Mouse (Mus musculus) liver, embryonic 12.5 days (tissue): ENCODE measurements around the gene Lypd6. TPM values are rescaled to one million over a fixed set of nuclear protein-coding genes. Genes with fewer than 3 reads are reported as not detected.

Experiments used
- ATAC-seq: fragments of 200-750 bp; cut with Nextera tagmentation; 2 replicates; pipeline ENCODE4 v1.8.0; 2017; ENCODE audit warnings: moderate number of reproducible peaks, mild to moderate bottlenecking, moderate library complexity
- H3K27ac ChIP-seq: fragments of 300-500 bp; sonication (generic); 2 replicates; pipeline ENCODE4 v1.5.1; 2016; ENCODE audit warnings: mild to moderate bottlenecking
- H3K27me3 ChIP-seq: fragments of 300-500 bp; sonication (generic); replicated peaks from 2 replicates; pipeline ENCODE4 v1.6.1; 2016; ENCODE audit warnings: mild to moderate bottlenecking, moderate library complexity
- H3K36me3 ChIP-seq: fragments of 300-500 bp; sonication (generic); 2 replicates; pipeline ENCODE4 v1.6.1; 2016; ENCODE audit warnings: mild to moderate bottlenecking, moderate library complexity
- H3K4me1 ChIP-seq: fragments of 300-500 bp; sonication (generic); 2 replicates; pipeline ENCODE4 v1.6.1; 2016
- H3K4me2 ChIP-seq: fragments of 300-500 bp; sonication (generic); 2 replicates; pipeline ENCODE4 v1.6.1; 2016; ENCODE audit warnings: mild to moderate bottlenecking, moderate library complexity
- H3K4me3 ChIP-seq: fragments of 300-500 bp; sonication (generic); 2 replicates; pipeline ENCODE4 v1.5.1; 2016; ENCODE audit warnings: mild to moderate bottlenecking, moderate library complexity
- H3K9ac ChIP-seq: fragments of 300-500 bp; sonication (generic); 2 replicates; pipeline ENCODE4 v1.6.1; 2016; ENCODE audit warnings: mild to moderate bottlenecking, moderate library complexity
- H3K9me3 ChIP-seq: fragments of 300-500 bp; sonication (generic); replicated peaks from 2 replicates; pipeline ENCODE4 v1.6.1; 2016; ENCODE audit warnings: mild to moderate bottlenecking, moderate library complexity
- WGBS: fragments of 180-500 bp; shearing (Covaris S2); methylation state at CpG from one replicate; pipeline ENCODE4 v1.1.7; 2016; ENCODE audit not compliant: insufficient replicate concordance; 5-methylcytosine and 5-hydroxymethylcytosine counted together
- polyA plus RNA-seq: library from polyadenylated mRNA; unstranded; fragments of >200 nt; fragmentation: Nextera tagmentation; extraction: Ambion mirVana; gene quantifications from 2 replicates; pipeline ENCODE4 v1.2.1, GENCODE M21; 2016

The Lypd6 gene
- polyA plus RNA-seq, 1 experiment from 2014 or later = 0.45 TPM

GRCm38 (mm10) chr2:50186711-50187405 is 120.6 kb downstream of the Lypd6 start:
- no peak overlapping the region for H3K4me3 ChIP-seq
- H3K9ac ChIP-seq = no peak overlapping the region
- 37% methylated on average over 12 of the region's 12 CpGs for WGBS
- no peak overlapping the region for H3K4me2 ChIP-seq
- no peak for ATAC-seq
- H3K36me3 ChIP-seq = no peaks in the 10 kb centered on the region
- no peaks in the 10 kb centered on the region for H3K9me3 ChIP-seq
- H3K4me1 ChIP-seq = no peaks in the 10 kb centered on the region
- no peak overlapping the region for H3K27ac ChIP-seq
- no peaks in the 10 kb centered on the region for H3K27me3 ChIP-seq

GRCm38 (mm10) chr2:50188856-50189255 is 122.6 kb downstream of the Lypd6 start:
- Histone ChIP-seq H3K9ac (no peak overlapping the region), H3K27ac (no peak overlapping the region), H3K4me1 (no peaks in the 10 kb centered on the region), H3K4me2 (no peak overlapping the region), H3K9me3 (no peaks in the 10 kb centered on the region), H3K4me3 (no peak overlapping the region), H3K36me3 (no peaks in the 10 kb centered on the region), H3K27me3 (no peaks in the 10 kb centered on the region)
- WGBS = 51% methylated on average over 3 of the region's 3 CpGs
- ATAC-seq = no peak

GRCm38 (mm10) chr2:50196681-50197080 is 130.5 kb downstream of the Lypd6 start:
- no peak overlapping the region for H3K4me2 ChIP-seq
- no peaks in the 10 kb centered on the region for H3K27me3 ChIP-seq
- H3K9me3 ChIP-seq = no peaks in the 10 kb centered on the region
- ATAC-seq = no peak
- 67% methylated on average over 1 of the region's 1 CpGs for WGBS
- no peak overlapping the region for H3K4me3 ChIP-seq
- no peaks in the 10 kb centered on the region for H3K36me3 ChIP-seq
- no peaks in the 10 kb centered on the region for H3K4me1 ChIP-seq
- no peak overlapping the region for H3K27ac ChIP-seq
- H3K9ac ChIP-seq = no peak overlapping the region

GRCm38 (mm10) chr2:50197801-50198200 is 131.6 kb downstream of the Lypd6 start:
- no peaks in the 10 kb centered on the region for H3K4me1 ChIP-seq
- H3K4me3 ChIP-seq = no peak overlapping the region
- H3K27ac ChIP-seq = no peak overlapping the region
- 76% methylated on average over 4 of the region's 4 CpGs for WGBS
- H3K36me3 ChIP-seq = no peaks in the 10 kb centered on the region
- no peak overlapping the region for H3K9ac ChIP-seq
- ATAC-seq = no peak
- H3K4me2 ChIP-seq = no peak overlapping the region
- H3K9me3 ChIP-seq = no peaks in the 10 kb centered on the region
- H3K27me3 ChIP-seq = no peaks in the 10 kb centered on the region

- no peaks in the 10 kb centered on the region for H3K4me1 ChIP-seq
- no peak overlapping the region for H3K9ac ChIP-seq
- H3K27ac ChIP-seq = no peak overlapping the region
- no peaks in the 10 kb centered on the region for H3K27me3 ChIP-seq
- no peaks in the 10 kb centered on the region for H3K9me3 ChIP-seq
- WGBS = 23% methylated on average over 2 of the region's 2 CpGs
- no peaks in the 10 kb centered on the region for H3K36me3 ChIP-seq
- H3K4me3 ChIP-seq = no peak overlapping the region
- no peak for ATAC-seq
- H3K4me2 ChIP-seq = no peak overlapping the region
These were observed 134.3 kb downstream of the Lypd6 start for GRCm38 (mm10) chr2:50200541-50200940.

- no peaks in the 10 kb centered on the region for H3K9me3 ChIP-seq
- no peak overlapping the region for H3K4me3 ChIP-seq
- no peak overlapping the region for H3K4me2 ChIP-seq
- 59% methylated on average over 7 of the region's 7 CpGs for WGBS
- H3K27me3 ChIP-seq = no peaks in the 10 kb centered on the region
- H3K27ac ChIP-seq = no peak overlapping the region
- no peaks in the 10 kb centered on the region for H3K36me3 ChIP-seq
- ATAC-seq = no peak
- no peak overlapping the region for H3K9ac ChIP-seq
- H3K4me1 ChIP-seq = no peaks in the 10 kb centered on the region
These were observed 154.3 kb downstream of the Lypd6 start for GRCm38 (mm10) chr2:50220574-50220973.

- Histone ChIP-seq H3K9me3 (no peaks in the 10 kb centered on the region), H3K36me3 (no peaks in the 10 kb centered on the region), H3K4me3 (no peak overlapping the region), H3K4me2 (no peak overlapping the region), H3K27me3 (no peaks in the 10 kb centered on the region), H3K27ac (no peak overlapping the region), H3K4me1 (no peaks in the 10 kb centered on the region), H3K9ac (no peak overlapping the region)
- 70% methylated on average over 4 of the region's 4 CpGs for WGBS
- no peak for ATAC-seq
These were observed 158.8 kb downstream of the Lypd6 start for GRCm38 (mm10) chr2:50225019-50225418.

GRCm38 (mm10) chr2:50233491-50233890 is 167.3 kb downstream of the Lypd6 start:
- no peak overlapping the region for H3K9ac ChIP-seq
- WGBS = 67% methylated on average over 8 of the region's 8 CpGs
- H3K36me3 ChIP-seq = no peaks in the 10 kb centered on the region
- ATAC-seq = no peak
- no peaks in the 10 kb centered on the region for H3K4me1 ChIP-seq
- H3K4me3 ChIP-seq = no peak overlapping the region
- H3K27ac ChIP-seq = no peak overlapping the region
- H3K4me2 ChIP-seq = no peak overlapping the region
- no peaks in the 10 kb centered on the region for H3K27me3 ChIP-seq
- H3K9me3 ChIP-seq = no peaks in the 10 kb centered on the region

Other genes with a start within 250 kb of the Lypd6 start
- gene Mmadhc, start 230.4 kb downstream of the Lypd6 start, polyA plus RNA-seq = 109 TPM in 2 replicates